Mouse (Mus musculus): Measurements from ENCODE around the gene Grid2ip. TPM values are rescaled to one million over a fixed set of nuclear protein-coding genes. Genes with fewer than 3 reads are reported as not detected.
"Not testable (repeated sequence)": the region's sequence is repeated elsewhere in the genome, so short reads cannot be mapped to it uniquely, and the experiment has no call there.

Gene Grid2ip
- polyA plus RNA-seq, 1 experiment from 2014 or later: 0.14 TPM

DNA sequence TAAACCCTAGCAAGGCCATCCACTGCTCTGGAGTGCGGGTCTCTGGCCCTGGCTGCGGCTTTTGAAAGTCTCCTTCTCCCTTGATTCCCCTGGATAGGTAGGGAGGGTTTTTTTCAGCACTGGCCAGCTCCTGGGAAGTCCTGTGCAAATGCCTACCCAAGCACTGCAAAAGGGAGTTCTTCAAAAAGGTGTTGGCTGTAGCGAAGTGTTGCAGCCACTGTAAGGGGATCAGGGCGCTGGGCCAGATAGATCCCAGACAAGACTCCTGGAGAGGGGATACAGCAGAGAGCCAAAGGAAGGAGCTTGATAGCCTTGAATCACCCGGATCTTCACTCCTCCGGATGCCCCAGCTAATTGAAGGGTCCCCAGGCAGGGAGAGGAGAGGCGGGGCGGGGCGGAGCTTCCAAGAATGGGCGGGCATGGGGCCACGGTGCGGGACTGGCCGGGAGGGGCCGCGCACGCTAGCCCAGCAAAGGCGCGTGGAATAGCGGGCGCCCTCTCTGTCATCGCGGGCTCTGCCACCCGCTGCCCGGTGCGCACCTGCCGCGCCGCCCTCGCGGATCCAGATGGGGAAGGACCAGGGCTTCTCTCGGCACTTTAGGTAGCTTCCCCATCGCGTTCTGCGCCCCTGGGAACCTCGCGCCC, 12.6 kb downstream of the Grid2ip start:
- H3K27me3 ChIP-seq: peaks cover 93% of the 10 kb centered on the region
- no peak overlapping the region for H3K9ac ChIP-seq
- 1% methylated on average over 34 of the region's 36 CpGs for WGBS
- no peaks in the 10 kb centered on the region for H3K9me3 ChIP-seq (replicated peaks)
- H3K27ac ChIP-seq: no peak overlapping the region
- peak overlapping the region; percentile 58 for H3K4me2 ChIP-seq
- ATAC-seq (replicated peaks; ENCODE audit: low FRiP score): no peak
- peaks cover 19% of the 10 kb centered on the region for H3K4me1 ChIP-seq
- H3K36me3 ChIP-seq: no peaks in the 10 kb centered on the region
- peak overlapping the region; percentile 34 for H3K4me3 ChIP-seq (replicated peaks)

DNA sequence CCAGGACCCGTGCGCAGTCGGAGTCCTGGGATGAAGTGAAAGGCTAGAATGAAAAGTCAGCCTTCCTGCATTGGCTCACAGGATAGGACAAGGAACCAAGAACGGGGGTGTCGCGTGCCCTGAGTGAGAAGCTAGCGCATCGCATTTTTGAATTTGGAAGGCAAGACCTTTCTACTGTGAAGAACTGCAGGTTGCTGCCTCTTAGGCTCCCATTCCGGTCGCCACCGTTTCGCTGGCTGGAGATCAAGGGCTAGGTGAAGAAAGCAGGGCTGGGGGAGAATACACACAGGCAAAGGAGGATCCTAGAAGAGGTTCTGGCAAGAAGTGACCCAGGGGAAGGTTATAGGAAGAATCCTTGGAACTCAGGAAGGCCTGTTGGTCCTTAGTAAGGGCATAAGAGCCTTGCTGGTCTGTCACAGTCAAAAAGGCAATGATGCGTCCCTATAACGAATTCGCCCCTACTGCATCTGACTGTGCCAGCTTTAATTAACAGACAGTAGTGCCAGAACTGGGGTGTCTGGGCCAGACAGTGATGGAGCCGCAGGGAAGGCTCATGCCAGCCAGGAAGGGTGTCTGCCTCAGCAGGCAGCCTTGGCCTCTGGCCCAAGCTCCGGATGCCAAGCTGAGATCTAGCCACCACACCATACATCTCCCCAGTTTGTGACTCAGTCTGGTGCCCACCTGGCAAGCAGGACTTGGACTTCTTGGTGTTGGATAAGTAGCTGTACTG, 13.4 kb downstream of the Grid2ip start:
- no peak overlapping the region for H3K9ac ChIP-seq
- no peaks in the 10 kb centered on the region for H3K9me3 ChIP-seq (replicated peaks)
- H3K27ac ChIP-seq: no peak overlapping the region
- no peaks in the 10 kb centered on the region for H3K36me3 ChIP-seq
- peak overlapping the region; percentile 58 for H3K4me2 ChIP-seq
- peak overlapping the region; percentile 34; the same call in 1 of the 2 replicates for H3K4me3 ChIP-seq (replicated peaks)
- 24% methylated on average over 17 of the region's 17 CpGs for WGBS
- H3K27me3 ChIP-seq: peaks cover 93% of the 10 kb centered on the region
- no peak for ATAC-seq (replicated peaks; ENCODE audit: low FRiP score)
- H3K4me1 ChIP-seq: peaks cover 18% of the 10 kb centered on the region

DNA sequence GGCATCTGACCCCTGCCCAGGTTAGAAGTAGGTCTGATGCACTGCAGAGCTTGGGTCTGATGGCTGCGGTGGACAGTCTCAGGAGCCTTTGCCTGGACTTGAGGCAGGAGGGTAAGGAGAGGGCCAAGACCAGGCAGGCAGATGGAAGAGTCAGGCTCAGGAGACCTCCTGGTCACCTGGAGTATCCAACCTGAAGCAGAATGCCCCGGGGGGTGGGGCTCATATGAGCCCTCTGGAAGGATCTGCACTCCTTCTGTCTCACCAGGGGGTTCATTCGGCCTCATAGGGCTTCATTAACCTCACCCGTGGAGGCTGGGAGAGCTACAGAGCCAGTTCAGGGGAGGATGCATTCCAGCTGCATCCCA, 14.0 kb downstream of the Grid2ip start:
- Histone ChIP-seq H3K9me3 (replicated peaks) (no peaks in the 10 kb centered on the region), H3K4me2 (no peak overlapping the region), H3K27me3 (peaks cover 91% of the 10 kb centered on the region), H3K9ac (no peak overlapping the region), H3K4me3 (replicated peaks) (no peak overlapping the region), H3K27ac (no peak overlapping the region), H3K4me1 (peaks cover 18% of the 10 kb centered on the region), H3K36me3 (no peaks in the 10 kb centered on the region)
- ATAC-seq (replicated peaks; ENCODE audit: low FRiP score): no peak
- WGBS: 62% methylated on average over 4 of the region's 4 CpGs

DNA sequence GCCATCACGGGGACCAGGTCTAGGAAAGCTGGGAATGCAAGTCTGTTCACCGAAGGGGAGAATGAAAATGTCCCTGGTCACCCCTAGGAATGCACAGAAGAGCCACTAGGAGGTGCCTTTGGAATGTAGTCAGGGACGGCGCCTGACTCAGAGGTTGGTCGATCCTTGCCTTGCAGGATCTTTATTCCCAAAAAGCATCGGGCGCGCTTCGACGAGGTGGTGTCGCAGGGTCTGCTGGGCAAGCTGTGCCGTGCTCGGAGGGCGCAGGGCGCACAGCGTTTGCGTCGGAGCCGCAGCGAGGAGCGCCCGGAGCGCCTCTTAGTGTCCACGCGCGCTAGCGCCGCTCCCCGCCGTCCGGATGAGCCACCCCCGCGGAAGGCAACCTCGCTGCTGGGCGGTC, 15.7 kb downstream of the Grid2ip start:
- H3K9me3 ChIP-seq (replicated peaks): no peaks in the 10 kb centered on the region
- H3K27ac ChIP-seq: no peak overlapping the region
- WGBS: 1% methylated on average over 35 of the region's 35 CpGs
- H3K27me3 ChIP-seq: peaks cover 84% of the 10 kb centered on the region
- peak overlapping the region; percentile 42 for H3K4me3 ChIP-seq (replicated peaks)
- peak overlapping the region; percentile 72 for H3K4me2 ChIP-seq
- no peak; the same call in 1 of the 2 replicates for ATAC-seq (replicated peaks; ENCODE audit: low FRiP score)
- H3K36me3 ChIP-seq: no peaks in the 10 kb centered on the region
- H3K4me1 ChIP-seq: peaks cover 18% of the 10 kb centered on the region
- H3K9ac ChIP-seq: no peak overlapping the region

DNA sequence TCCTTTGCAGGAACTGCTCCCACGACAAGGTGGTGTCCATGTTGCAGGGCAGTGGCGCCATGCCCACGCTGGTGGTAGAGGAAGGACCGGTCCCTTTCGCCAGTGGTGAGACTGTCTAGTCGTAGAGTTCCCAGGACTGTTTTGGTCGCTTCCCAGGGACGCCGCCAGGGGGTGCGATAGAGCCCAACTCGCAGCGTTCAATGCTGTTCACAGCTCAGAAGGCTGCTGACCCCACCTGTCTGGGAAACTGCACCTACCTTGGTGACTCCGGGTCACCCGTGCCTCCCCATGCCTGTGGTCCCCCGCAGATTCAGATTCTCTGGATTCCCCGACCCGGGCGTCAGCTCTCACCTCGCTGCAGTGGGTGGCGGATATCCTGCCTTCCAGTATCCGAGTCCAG, 18.1 kb downstream of the Grid2ip start:
- Histone ChIP-seq H3K9me3 (replicated peaks) (no peaks in the 10 kb centered on the region), H3K4me2 (peak overlapping the region; percentile 58), H3K27ac (no peak overlapping the region), H3K36me3 (no peaks in the 10 kb centered on the region), H3K9ac (no peak overlapping the region), H3K4me1 (peaks cover 9% of the 10 kb centered on the region), H3K27me3 (peaks cover 59% of the 10 kb centered on the region), H3K4me3 (replicated peaks) (peak overlapping the region; percentile 31)
- WGBS: 7% methylated on average over 21 of the region's 21 CpGs
- ATAC-seq (replicated peaks; ENCODE audit: low FRiP score): peak; percentile 37; the same call in 1 of the 2 replicates

DNA sequence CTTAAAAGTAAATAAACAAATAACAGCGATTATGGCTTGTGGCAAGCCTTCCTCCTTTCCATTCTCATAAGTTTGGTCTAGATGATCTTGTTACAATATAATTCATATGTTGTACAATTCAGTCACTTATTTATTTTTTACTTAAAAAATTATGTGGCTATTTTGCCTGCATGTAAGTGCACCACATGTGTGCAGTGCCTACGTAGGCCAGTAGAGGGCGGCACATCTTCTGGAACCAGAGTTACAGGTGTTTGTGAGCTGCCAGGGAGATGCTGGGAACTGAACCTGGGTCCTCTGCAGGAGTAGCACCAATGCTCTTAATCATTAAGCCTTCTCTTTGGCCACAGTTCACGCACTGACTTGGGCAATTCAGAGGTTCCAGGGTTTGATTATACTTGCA, 19.0 kb downstream of the Grid2ip start:
- Histone ChIP-seq H3K4me3 (replicated peaks) (no peak overlapping the region), H3K4me2 (no peak overlapping the region), H3K9me3 (replicated peaks) (no peaks in the 10 kb centered on the region), H3K36me3 (no peaks in the 10 kb centered on the region), H3K27me3 (peaks cover 50% of the 10 kb centered on the region), H3K4me1 (peaks cover 8% of the 10 kb centered on the region), H3K27ac (no peak overlapping the region), H3K9ac (no peak overlapping the region)
- 84% methylated on average over 4 of the region's 4 CpGs for WGBS
- ATAC-seq (replicated peaks; ENCODE audit: low FRiP score): no peak

DNA sequence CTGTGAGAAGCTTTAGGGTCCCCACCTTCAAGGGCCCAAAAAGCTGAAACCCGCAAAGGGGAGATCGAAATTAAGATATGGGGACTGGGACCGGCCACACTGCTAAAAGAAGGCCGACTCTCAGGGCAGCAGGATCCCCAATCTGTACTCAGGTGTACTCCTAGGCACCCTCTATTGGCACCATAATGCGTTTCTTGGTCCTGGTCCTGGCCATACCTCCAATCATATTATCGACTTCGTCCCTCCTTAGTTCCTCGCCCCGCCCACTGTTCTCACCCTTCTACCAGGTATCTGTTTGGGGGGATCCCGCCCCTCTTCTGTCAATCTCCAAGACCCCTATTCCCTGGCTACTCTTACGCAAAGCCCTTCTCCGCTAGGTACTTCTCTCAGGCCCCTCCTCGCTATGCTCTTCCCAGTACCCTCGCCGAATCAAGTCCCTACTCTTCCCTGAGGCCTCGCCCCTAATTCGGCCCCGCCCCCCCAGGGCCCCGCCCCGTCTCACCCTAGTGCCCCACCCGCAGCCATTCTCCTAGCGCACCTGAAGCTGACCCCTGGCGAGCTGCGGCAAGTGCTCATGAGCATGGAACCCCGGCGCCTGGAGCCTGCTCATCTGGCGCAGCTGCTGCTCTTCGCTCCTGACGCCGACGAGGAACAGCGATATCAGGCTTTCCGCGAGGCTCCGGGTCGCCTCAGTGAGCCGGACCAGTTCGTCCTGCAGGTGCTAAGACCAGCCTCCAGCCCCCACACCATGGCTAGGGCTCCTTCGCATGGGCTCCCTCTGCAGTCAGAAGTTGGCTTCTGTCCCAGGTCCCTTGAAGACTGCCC, 29.9 kb downstream of the Grid2ip start:
- H3K9ac ChIP-seq: peak overlapping the region; percentile 31; the same call in 1 of the 2 replicates
- peaks cover 35% of the 10 kb centered on the region for H3K27me3 ChIP-seq
- H3K36me3 ChIP-seq: no peaks in the 10 kb centered on the region
- 7% methylated on average over 39 of the region's 39 CpGs for WGBS
- peaks cover 12% of the 10 kb centered on the region for H3K4me1 ChIP-seq
- peak; percentile 84 for ATAC-seq (replicated peaks; ENCODE audit: low FRiP score)
- peak overlapping the region; percentile 85 for H3K4me2 ChIP-seq
- no peaks in the 10 kb centered on the region for H3K9me3 ChIP-seq (replicated peaks)
- peak overlapping the region; percentile 44 for H3K4me3 ChIP-seq (replicated peaks)
- H3K27ac ChIP-seq: no peak overlapping the region

DNA sequence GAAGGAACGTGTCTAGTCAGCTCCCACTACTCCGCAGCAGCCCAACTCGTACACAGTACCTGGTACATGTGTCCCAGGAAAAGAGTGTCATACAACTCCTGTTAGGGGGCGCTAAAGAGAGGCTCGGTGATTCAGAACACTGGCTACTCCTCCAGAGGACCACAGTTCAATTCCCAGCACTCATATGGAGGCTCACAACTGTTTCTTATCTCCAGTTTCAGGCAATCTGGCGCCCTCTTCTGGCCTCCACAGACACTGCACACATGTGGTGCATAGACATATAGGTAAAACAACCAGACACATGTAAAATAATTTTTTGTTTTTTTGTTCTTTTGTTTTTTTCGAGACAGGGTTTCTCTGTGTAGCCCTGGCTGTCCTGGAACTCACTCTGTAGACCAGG, 37.0 kb downstream of the Grid2ip start:
- H3K27ac ChIP-seq: no peak overlapping the region
- no peaks in the 10 kb centered on the region for H3K9me3 ChIP-seq (replicated peaks)
- WGBS: 83% methylated on average over 7 of the region's 7 CpGs
- no peak overlapping the region for H3K4me3 ChIP-seq (replicated peaks)
- no peak overlapping the region for H3K4me2 ChIP-seq
- peaks cover 7% of the 10 kb centered on the region; the same call in 1 of the 2 replicates for H3K36me3 ChIP-seq
- H3K9ac ChIP-seq: no peak overlapping the region
- no peaks in the 10 kb centered on the region for H3K27me3 ChIP-seq
- ATAC-seq (replicated peaks; ENCODE audit: low FRiP score): no peak
- no peaks in the 10 kb centered on the region for H3K4me1 ChIP-seq

DNA sequence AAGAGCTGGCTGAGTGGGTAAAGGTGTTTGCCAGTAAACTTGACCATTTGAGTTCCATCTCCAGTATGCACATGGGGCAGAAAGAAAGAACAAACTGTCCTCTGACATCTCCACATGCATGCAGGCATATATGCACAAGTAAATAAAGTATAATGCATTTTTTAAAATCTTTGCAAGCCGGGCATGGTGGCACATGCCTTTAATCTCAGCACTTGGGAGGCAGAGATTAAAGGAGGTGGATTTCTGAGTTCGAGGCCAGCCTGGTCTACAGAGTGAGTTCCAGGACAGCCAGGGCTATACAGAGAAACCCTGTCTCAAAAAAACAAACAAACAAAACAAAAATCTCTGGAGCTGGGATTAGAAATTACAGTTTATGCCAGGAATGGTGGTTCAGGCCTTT, 37.8 kb downstream of the Grid2ip start:
- H3K4me3 ChIP-seq (replicated peaks); H3K36me3 ChIP-seq; H3K4me2 ChIP-seq; ATAC-seq (replicated peaks; ENCODE audit: low FRiP score); H3K9ac ChIP-seq; H3K4me1 ChIP-seq; H3K27ac ChIP-seq; H3K27me3 ChIP-seq; H3K9me3 ChIP-seq (replicated peaks): not testable (repeated sequence)
- 94% methylated on average over 2 of the region's 2 CpGs for WGBS

DNA sequence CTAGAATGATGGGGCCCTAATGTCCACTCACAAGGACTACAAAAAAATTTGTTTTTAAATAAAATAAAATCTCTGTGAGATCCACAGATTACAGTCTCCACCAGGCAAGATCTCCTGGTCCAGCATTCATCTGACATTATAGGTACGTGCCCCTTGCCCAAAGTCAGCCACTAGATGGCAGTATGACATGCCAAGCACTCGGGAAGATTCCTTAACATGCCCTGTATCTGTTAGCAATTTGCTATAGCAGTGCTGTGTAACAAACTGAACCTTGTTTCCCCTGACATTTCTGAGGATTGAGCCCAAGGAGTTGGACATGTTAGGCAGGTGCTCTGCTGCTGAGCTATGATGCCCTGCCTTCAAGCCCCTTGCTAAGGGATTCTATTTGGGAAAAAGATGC, 38.5 kb downstream of the Grid2ip start:
- Histone ChIP-seq H3K4me1 (no peaks in the 10 kb centered on the region), H3K9ac (no peak overlapping the region), H3K4me2 (no peak overlapping the region), H3K27me3 (no peaks in the 10 kb centered on the region), H3K36me3 (peaks cover 9% of the 10 kb centered on the region), H3K4me3 (replicated peaks) (no peak overlapping the region), H3K9me3 (replicated peaks) (no peaks in the 10 kb centered on the region), H3K27ac (no peak overlapping the region)
- ATAC-seq (replicated peaks; ENCODE audit: low FRiP score): no peak
- WGBS: 50% methylated on average over 2 of the region's 2 CpGs

DNA sequence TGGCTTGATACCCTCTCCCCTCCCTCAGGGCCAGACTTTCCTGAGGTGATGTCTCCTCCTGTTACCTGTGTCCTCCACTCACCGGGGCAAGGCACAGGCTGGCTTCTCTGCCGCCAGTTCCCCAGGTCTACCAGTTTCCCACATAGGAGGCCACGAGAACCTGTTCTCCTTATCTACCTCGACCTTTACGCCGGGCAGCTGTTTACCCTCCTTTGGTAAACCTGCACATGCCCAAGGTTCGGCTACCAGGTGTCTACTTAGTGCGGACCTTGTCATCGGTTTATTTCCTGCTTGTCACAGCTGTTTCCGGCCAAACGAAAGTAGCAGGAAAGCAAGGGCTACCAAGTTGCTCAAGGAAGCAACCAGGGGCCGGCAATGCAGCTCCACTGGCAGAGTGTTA, 43.4 kb downstream of the Grid2ip start:
- no peak for ATAC-seq (replicated peaks; ENCODE audit: low FRiP score)
- Histone ChIP-seq H3K9me3 (replicated peaks) (no peaks in the 10 kb centered on the region), H3K27ac (no peak overlapping the region), H3K4me1 (peaks cover 20% of the 10 kb centered on the region), H3K4me3 (replicated peaks) (no peak overlapping the region), H3K36me3 (peaks cover 13% of the 10 kb centered on the region), H3K4me2 (no peak overlapping the region), H3K27me3 (no peaks in the 10 kb centered on the region), H3K9ac (no peak overlapping the region)
- WGBS: 89% methylated on average over 12 of the region's 12 CpGs

DNA sequence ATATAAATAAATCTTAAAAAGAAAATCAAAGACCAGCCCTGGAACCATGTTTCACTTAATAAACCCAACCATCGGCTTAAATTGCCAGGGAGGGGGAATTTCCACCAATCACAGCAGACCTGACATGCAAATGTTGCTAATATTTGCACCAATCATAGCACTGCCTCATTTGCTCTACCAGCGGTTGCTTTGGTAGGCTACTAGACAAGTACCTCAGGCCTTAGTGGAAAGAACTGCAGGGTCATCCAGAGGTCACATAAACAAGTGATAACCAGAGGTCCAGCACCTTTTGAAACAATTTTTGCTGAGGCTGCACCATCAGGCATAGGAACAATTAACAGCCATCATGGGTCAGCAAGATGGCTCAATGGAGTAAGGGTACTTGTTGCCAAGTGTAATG, 44.4 kb downstream of the Grid2ip start:
- Histone ChIP-seq H3K4me3 (replicated peaks) (no peak overlapping the region), H3K4me2 (no peak overlapping the region), H3K9me3 (replicated peaks) (no peaks in the 10 kb centered on the region), H3K4me1 (peaks cover 29% of the 10 kb centered on the region), H3K9ac (no peak overlapping the region), H3K27me3 (no peaks in the 10 kb centered on the region), H3K36me3 (peaks cover 24% of the 10 kb centered on the region), H3K27ac (no peak overlapping the region)
- 72% methylated on average over 2 of the region's 2 CpGs for WGBS
- no peak for ATAC-seq (replicated peaks; ENCODE audit: low FRiP score)

All from kidney, embryonic 15.5 days (tissue).